Mouse (Mus musculus): ENCODE data around the gene Lancl1.

DNA sequence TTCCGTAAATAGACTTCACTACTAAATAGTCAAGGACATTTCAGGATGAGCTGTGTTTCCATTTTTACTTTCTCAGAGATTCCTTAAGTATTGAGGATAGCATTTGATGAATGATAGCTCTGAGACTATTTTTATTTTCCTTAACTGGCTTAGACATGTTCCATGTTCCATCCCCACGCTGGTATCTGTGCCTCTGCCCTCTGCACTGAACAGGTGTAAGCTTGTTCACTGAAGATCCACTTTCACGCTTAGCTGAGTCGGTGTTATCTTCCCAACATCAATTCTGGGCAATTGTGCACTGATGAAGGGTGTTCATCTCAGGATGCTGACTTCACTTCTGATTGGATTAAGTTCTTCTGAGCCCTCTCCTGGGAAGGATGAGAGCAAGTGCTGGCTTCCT lies 73.8 kb downstream of the Lancl1 start:
- TF ChIP-seq CTCF (IDR thresholded peaks at IDR 0.05; ENCODE audit: borderline replicate concordance, control insufficient read depth, extremely low read depth, insufficient read depth, low read length, poor library complexity) = no peak
- no peak for TF ChIP-seq POLR2A (IDR thresholded peaks at IDR 0.05; ENCODE audit: control insufficient read depth, extremely low read depth, insufficient read depth, low read length, poor library complexity)
